ENCODE assay signal across 16 mouse cellular contexts in the genomic region with DNA sequence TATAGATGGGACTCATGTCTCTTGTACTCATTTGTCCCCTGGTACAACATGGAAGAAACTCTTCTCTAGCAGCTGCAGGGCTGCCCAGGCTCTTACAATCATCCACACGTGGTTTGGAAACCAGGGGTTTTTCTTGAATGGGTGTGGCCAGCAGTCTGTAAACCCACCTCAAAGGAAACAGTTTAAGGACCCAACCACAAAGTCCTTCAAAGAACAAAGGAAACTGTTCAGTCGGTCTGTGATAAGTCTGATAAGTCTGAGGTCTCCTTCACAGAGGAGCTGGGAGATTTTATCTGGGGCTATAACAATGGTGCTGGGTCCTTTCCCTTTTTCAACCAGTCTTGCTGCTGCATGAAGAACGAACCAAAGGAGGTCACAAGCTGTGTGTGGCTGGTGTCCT. TPM values are rescaled to one million over a fixed set of nuclear protein-coding genes. Genes with fewer than 3 reads are reported as not detected.
DNase-seq lines count a peak whose midpoint lies in the region; ATAC-seq and TF ChIP-seq lines count a peak whose summit lies in the region.
"Had no signal": no experiment of that assay in that cellular context is flagged by ENCODE, and none has a peak within 500 bp of the region (broad histone marks: within the 10 kb centered on the region; RNA-seq: fewer than 3 reads in every experiment).

No protein-coding gene starts in this region.

- 0 out of 2 replicates have a peak overlapping the region, but pooled peaks have one; percentile 32 for H3K27ac ChIP-seq in heart, embryonic 13.5 days (replicated peaks)
- no peak overlapping the region for H3K27ac ChIP-seq in cerebellum, adult 2 months (ENCODE audit: insufficient read depth, low read length)
- H3K27ac ChIP-seq: limb, embryonic 10.5 days; macrophage had no signal

- peaks cover 97% of the 10 kb centered on the region for H3K36me3 ChIP-seq in heart, embryonic 13.5 days

- H3K4me1 ChIP-seq in heart, embryonic 13.5 days, result peaks cover 18% of the 10 kb centered on the region
- no peaks in the 10 kb centered on the region; the same call in 1 of the 2 replicates for H3K4me1 ChIP-seq in cerebellum, adult 2 months (ENCODE audit: control insufficient read depth, insufficient read depth, low read length)

- no peak overlapping the region for H3K4me3 ChIP-seq in heart, embryonic 13.5 days
- H3K4me3 ChIP-seq in cerebellum, adult 2 months (replicated peaks; ENCODE audit: insufficient read depth, low read depth, low read length), result no peak overlapping the region
- H3K4me3 ChIP-seq: erythroblast, embryonic 14.5 days; limb, embryonic 10.5 days had no signal

- WGBS in heart, embryonic 13.5 days, result 26% methylated on average over 3 of the region's 3 CpGs
- WGBS in cerebellum, adult 2 months, result 77% methylated on average over 3 of the region's 3 CpGs

- no peak for DNase-seq in heart, adult 11 months
- peak; percentile 42 for DNase-seq in thymus, postnatal 0 days (ENCODE audit: low spot score)
- no peak for DNase-seq in thymus, postnatal 4 days
- peak; percentile 58 to 68 for DNase-seq in natural killer cell, adult 2 months (ENCODE audit: low spot score in 2 of 2)
- DNase-seq in cerebellum, adult 2 months, result no peak
- DNase-seq in spleen, postnatal 4 days (ENCODE audit: low spot score in 2 of 2), result no peak
- DNase-seq: adrenal gland, postnatal 25 days; heart, postnatal 14 days; kidney, postnatal 10 days; right cerebral cortex, postnatal 14 days had no signal

- TF ChIP-seq POLR2A in cerebellum, adult 2 months (IDR thresholded peaks at IDR 0.05; ENCODE audit: borderline replicate concordance, insufficient read depth, low read length), result no peak

- no peak for TF ChIP-seq CTCF in cerebellum, adult 2 months (IDR thresholded peaks at IDR 0.05; ENCODE audit: borderline replicate concordance, insufficient read depth, low read depth, low read length)

- H3K9ac ChIP-seq in heart, embryonic 13.5 days, result no peak overlapping the region

- ATAC-seq in heart, embryonic 13.5 days (ENCODE audit: extremely low read depth, insufficient number of reproducible peaks, low FRiP score, low TSS enrichment), result no peak
- peak; percentile 66 for ATAC-seq in granulocyte monocyte progenitor cell, adult 5-6 weeks (replicated peaks; ENCODE audit: poor library complexity, severe bottlenecking)

- peaks cover 6% of the 10 kb centered on the region; the same call in 1 of the 2 replicates for H3K9me3 ChIP-seq in heart, embryonic 13.5 days

- no peak overlapping the region for H3K4me2 ChIP-seq in heart, embryonic 13.5 days

- no peaks in the 10 kb centered on the region for H3K27me3 ChIP-seq in heart, embryonic 13.5 days (replicated peaks)
- H3K27me3 ChIP-seq in cerebellum, adult 2 months (ENCODE audit: control insufficient read depth, insufficient read depth, low read length), result no peaks in the 10 kb centered on the region

RNA-seq across cellular contexts. Expression of a gene that starts 52.1 kb away (rescaled TPM):
- polyA plus RNA-seq in heart, embryonic 13.5 days (2015; fragmentation: Nextera tagmentation; extraction: Ambion mirVana), result 0.20 and 0.29 TPM in 2 replicates
- 0.08 and 0.12 TPM in 2 replicates for polyA plus RNA-seq in thymus, postnatal 0 days (2015; fragmentation: Nextera tagmentation; extraction: Ambion mirVana)
- 0.53 TPM in 1 of 2 replicates, not detected in the other for total RNA-seq in granulocyte monocyte progenitor cell, adult 5-6 weeks (2014; fragmentation: Nextera tagmentation)
- total RNA-seq in granulocyte monocyte progenitor cell, adult 5-6 weeks (2017), result not detected in 2 replicates
- 0.19 and 0.28 TPM in 2 replicates for polyA plus RNA-seq in cerebellum, adult 2 months (2012; rRNA removed)
- total RNA-seq: adrenal gland, postnatal 25 days; monocyte, adult 5-6 weeks had no signal
- polyA plus RNA-seq: erythroblast, embryonic 14.5 days; macrophage had no signal

Comparison
In these comparisons a context has a peak if more than half of its experiments do, and no peak if none do; other contexts are left out.
1. DNase-seq: peak in thymus, postnatal 0 days (single experiment) and natural killer cell, adult 2 months (2 of 2); none in heart, adult 11 months (single experiment), thymus, postnatal 4 days (single experiment), cerebellum, adult 2 months (0 of 2) and spleen, postnatal 4 days (0 of 2).